Mouse (Mus musculus) heart, adult 9 months (tissue): ENCODE data around the gene Neu1.
"Not testable (repeated sequence)": the region's sequence is repeated elsewhere in the genome, so short reads cannot be mapped to it uniquely, and the experiment has no call there.

Experiments
- DNase-seq, 2 experiments: peaks; one replicate each; pipeline ENCODE4 v3.0.0; 2022; ENCODE audit warnings: low spot score in 2 of 2

Gene Neu1

GRCm38 (mm10) chr17:34931061-34931734, at the start of gene Neu1:
TSS of gene Neu1 (plus strand) at chr17:34931253.
- peak; percentile 99 for DNase-seq

- DNase-seq: no peak
These were observed 49.3 kb upstream of the Neu1 start, which contains the start of gene Gm20547 for GRCm38 (mm10) chr17:34881683-34882310. TSS of gene Gm20547 (minus strand) at chr17:34882042.

GRCm38 (mm10) chr17:34883332-34883731, 47.7 kb upstream of the Neu1 start:
- no peak for DNase-seq

- no peak for DNase-seq
These were observed 46.3 kb upstream of the Neu1 start for GRCm38 (mm10) chr17:34884704-34885103.

GRCm38 (mm10) chr17:34885615-34886014, 45.4 kb upstream of the Neu1 start:
- DNase-seq: no peak

- no peak for DNase-seq
These were observed 43.1 kb upstream of the Neu1 start for GRCm38 (mm10) chr17:34887942-34888341.

GRCm38 (mm10) chr17:34890074-34890743, 40.8 kb upstream of the Neu1 start:
- DNase-seq: no peak

GRCm38 (mm10) chr17:34891377-34891776, 39.7 kb upstream of the Neu1 start:
- no peak for DNase-seq

- DNase-seq: no peak
These were observed 37.8 kb upstream of the Neu1 start for GRCm38 (mm10) chr17:34893072-34893824.

GRCm38 (mm10) chr17:34894074-34894597, 36.9 kb upstream of the Neu1 start:
- peak; percentile 95 to 96 for DNase-seq

GRCm38 (mm10) chr17:34894801-34895530, 36.1 kb upstream of the Neu1 start:
- DNase-seq: peak; percentile 49 to 56

GRCm38 (mm10) chr17:34895724-34896123, 35.3 kb upstream of the Neu1 start:
- no peak for DNase-seq

GRCm38 (mm10) chr17:34896366-34896765, 34.7 kb upstream of the Neu1 start:
- no peak for DNase-seq

- peak; percentile 35 to 40 for DNase-seq
These were observed 33.5 kb upstream of the Neu1 start for GRCm38 (mm10) chr17:34897373-34898159.

GRCm38 (mm10) chr17:34898160-34898586, 32.9 kb upstream of the Neu1 start, which contains the start of the genes C2 and Ehmt2:
TSS of gene C2 (minus strand) at chr17:34898265.
TSS of gene Ehmt2 (plus strand) at chr17:34898469.
- DNase-seq: peak; percentile 85 to 86

GRCm38 (mm10) chr17:34898706-34899052, 32.4 kb upstream of the Neu1 start:
- no peak for DNase-seq

- peak; percentile 43 to 61 for DNase-seq
These were observed 31.8 kb upstream of the Neu1 start for GRCm38 (mm10) chr17:34899053-34899889.

GRCm38 (mm10) chr17:34899890-34900243, 31.2 kb upstream of the Neu1 start:
- DNase-seq: peak; percentile 29 to 50

GRCm38 (mm10) chr17:34900826-34901225, 30.2 kb upstream of the Neu1 start:
- DNase-seq: not testable (repeated sequence)
